Mouse (Mus musculus): ENCODE results near the gene Ltbp3. TPM values are rescaled to one million over a fixed set of nuclear protein-coding genes. Genes with fewer than 3 reads are reported as not detected.

Gene Ltbp3
- polyA plus RNA-seq, 1 experiment from 2014 or later: 11.6 TPM

DNA sequence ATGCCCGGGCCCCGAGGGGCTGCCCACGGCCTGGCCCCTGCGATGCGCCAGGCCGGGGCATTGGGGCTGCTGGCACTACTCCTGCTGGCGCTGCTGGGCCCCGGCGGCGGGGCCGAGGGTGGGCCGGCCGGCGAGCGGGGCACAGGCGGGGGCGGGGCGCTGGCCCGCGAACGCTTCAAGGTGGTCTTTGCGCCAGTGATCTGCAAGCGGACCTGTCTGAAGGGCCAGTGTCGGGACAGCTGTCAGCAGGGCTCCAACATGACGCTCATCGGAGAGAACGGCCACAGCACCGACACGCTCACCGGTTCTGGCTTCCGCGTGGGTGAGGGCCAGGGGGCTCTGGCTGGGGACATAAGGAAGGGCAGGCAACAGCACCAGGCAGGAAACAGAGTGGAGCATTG lies 1.5 kb downstream of the Ltbp3 start:
- H3K27ac ChIP-seq (ENCODE audit: low read depth, low read length): peak overlapping the region; percentile 90
- H3K4me3 ChIP-seq (ENCODE audit: low read length): peak overlapping the region; percentile 62
- no peaks in the 10 kb centered on the region for H3K9me3 ChIP-seq (ENCODE audit: control insufficient read depth, low read length)
- peak overlapping the region; percentile 99 for H3K4me2 ChIP-seq (ENCODE audit: low read length)
- H3K4me1 ChIP-seq (ENCODE audit: control insufficient read depth, insufficient read depth, low read depth, low read length): peaks cover 41% of the 10 kb centered on the region
- no peaks in the 10 kb centered on the region for H3K36me3 ChIP-seq (ENCODE audit: control insufficient read depth, insufficient read depth, low read length)
- WGBS: 2% methylated on average over 25 of the region's 32 CpGs
- peak overlapping the region; percentile 83 for H3K9ac ChIP-seq (ENCODE audit: low read depth, low read length)
- peaks cover 18% of the 10 kb centered on the region for H3K27me3 ChIP-seq (replicated peaks; ENCODE audit: control insufficient read depth, insufficient read depth, low read length)
- peak; percentile 19 for ATAC-seq

DNA sequence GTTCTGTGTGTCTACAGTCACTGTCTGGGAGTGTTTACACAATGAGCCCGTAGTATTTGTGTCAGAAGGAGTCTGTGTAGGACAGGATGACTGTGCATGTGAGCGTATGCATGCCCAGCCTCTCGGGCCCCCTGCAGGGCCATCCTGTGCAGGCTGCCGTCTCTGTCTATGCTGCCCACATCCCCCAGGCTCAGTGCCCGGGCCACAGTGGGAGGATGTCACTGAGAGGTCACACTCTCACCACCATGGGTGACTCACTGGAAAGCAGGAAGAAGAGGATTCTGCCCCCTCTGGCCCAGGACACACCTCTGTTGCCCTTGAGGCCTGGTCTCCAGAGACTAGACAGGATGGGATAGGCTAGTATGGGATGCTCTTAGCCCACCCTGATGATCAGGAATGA lies 2.9 kb downstream of the Ltbp3 start:
- H3K27me3 ChIP-seq (replicated peaks; ENCODE audit: control insufficient read depth, insufficient read depth, low read length): peaks cover 21% of the 10 kb centered on the region
- H3K4me3 ChIP-seq (ENCODE audit: low read length): no peak overlapping the region
- ATAC-seq: no peak
- peaks cover 41% of the 10 kb centered on the region for H3K4me1 ChIP-seq (ENCODE audit: control insufficient read depth, insufficient read depth, low read depth, low read length)
- no peak overlapping the region for H3K9ac ChIP-seq (ENCODE audit: low read depth, low read length)
- WGBS: 44% methylated on average over 5 of the region's 5 CpGs
- H3K4me2 ChIP-seq (ENCODE audit: low read length): no peak overlapping the region
- no peak overlapping the region for H3K27ac ChIP-seq (ENCODE audit: low read depth, low read length)
- no peaks in the 10 kb centered on the region for H3K9me3 ChIP-seq (ENCODE audit: control insufficient read depth, low read length)
- no peaks in the 10 kb centered on the region for H3K36me3 ChIP-seq (ENCODE audit: control insufficient read depth, insufficient read depth, low read length)

DNA sequence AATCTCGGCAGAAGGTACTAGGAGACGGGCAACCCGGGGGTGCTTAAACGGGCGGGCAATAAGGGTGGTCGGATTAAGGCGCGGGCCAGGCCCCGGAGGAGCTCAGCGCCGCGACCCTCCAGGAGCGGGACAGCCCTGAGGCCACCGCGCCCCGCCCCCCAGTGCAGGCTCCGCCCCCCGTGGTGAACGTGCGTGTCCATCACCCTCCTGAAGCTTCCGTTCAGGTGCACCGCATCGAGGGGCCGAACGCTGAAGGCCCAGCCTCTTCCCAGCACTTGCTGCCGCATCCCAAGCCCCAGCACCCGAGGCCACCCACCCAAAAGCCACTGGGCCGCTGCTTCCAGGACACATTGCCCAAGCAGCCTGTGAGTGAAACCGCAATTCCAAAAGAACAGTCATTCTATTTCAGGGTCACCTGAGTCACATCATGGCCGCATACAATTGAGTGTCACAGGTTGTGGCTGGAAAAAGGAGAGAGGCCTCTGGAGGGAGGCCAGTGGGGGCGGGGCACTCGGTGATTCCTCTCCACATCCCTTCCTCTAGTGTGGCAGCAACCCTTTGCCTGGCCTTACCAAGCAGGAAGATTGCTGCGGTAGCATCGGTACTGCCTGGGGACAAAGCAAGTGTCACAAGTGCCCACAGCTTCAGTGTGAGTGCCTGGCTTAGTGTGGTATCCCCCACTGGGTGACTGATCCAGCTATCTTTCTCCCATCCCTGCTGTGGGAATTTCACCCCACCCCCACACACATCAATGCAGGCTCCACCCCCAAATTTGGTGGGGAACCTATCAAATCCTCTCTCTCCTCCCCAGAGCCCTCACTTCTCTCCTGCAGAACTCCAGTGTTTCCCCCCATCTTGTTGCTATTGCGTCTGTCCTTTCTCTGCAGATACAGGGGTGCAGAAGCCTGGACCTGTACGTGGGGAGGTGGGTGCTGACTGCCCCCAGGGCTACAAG lies 5.3 kb downstream of the Ltbp3 start:
- peak overlapping the region; percentile 51 for H3K4me2 ChIP-seq (ENCODE audit: low read length)
- H3K27ac ChIP-seq (ENCODE audit: low read depth, low read length): no peak overlapping the region
- H3K9ac ChIP-seq (ENCODE audit: low read depth, low read length): peak overlapping the region; percentile 31
- H3K9me3 ChIP-seq (ENCODE audit: control insufficient read depth, low read length): no peaks in the 10 kb centered on the region
- WGBS: 7% methylated on average over 26 of the region's 36 CpGs
- no peaks in the 10 kb centered on the region for H3K36me3 ChIP-seq (ENCODE audit: control insufficient read depth, insufficient read depth, low read length)
- peaks cover 32% of the 10 kb centered on the region for H3K4me1 ChIP-seq (ENCODE audit: control insufficient read depth, insufficient read depth, low read depth, low read length)
- peaks cover 30% of the 10 kb centered on the region for H3K27me3 ChIP-seq (replicated peaks; ENCODE audit: control insufficient read depth, insufficient read depth, low read length)
- peak; percentile 38; the same call in 1 of the 2 replicates for ATAC-seq
- H3K4me3 ChIP-seq (ENCODE audit: low read length): peak overlapping the region; percentile 31

DNA sequence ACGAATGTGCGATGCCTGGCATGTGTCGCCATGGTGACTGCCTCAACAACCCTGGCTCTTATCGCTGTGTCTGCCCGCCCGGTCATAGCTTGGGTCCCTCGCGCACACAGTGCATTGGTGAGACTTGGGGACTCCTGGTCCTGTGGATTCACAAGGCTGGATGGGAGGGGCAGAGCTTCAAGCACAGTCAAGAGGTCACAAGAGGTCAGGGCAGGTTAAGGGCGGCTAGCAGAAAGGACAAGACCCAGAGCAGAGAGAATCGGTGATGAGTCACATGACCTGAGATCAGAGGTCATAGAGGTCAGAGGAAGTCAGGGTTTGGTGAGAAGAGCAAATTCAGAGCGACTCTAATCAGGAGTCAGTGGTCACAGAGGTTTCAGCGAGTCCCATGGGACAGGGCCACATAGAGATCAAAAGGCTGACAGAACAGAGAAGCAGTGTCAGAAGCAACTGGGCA lies 6.2 kb downstream of the Ltbp3 start:
- 17% methylated on average over 12 of the region's 12 CpGs for WGBS

DNA sequence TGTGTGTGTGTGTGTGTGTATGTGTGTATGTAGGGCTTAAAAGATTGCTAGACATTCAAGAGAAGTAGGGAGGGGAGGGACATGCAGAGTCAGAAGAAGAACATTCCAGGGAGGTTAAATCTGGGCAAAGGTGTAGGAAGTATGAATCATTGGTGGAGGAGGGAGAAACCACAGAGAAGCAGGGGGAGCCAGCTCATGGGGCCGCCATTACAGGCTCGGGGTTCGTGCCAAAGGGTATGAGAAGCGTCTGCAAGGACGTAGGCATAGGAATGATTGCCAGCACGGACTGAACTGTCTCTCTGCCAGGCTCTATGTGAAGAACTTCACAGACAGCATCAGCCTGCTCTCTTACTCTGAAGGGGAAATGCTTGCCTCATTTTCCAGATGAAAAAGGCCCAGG lies 8.8 kb downstream of the Ltbp3 start:
- Histone ChIP-seq H3K4me2 (ENCODE audit: low read length) (no peak overlapping the region), H3K27ac (ENCODE audit: low read depth, low read length) (no peak overlapping the region), H3K4me3 (ENCODE audit: low read length) (no peak overlapping the region), H3K27me3 (replicated peaks; ENCODE audit: control insufficient read depth, insufficient read depth, low read length) (peaks cover 38% of the 10 kb centered on the region), H3K9ac (ENCODE audit: low read depth, low read length) (no peak overlapping the region), H3K36me3 (ENCODE audit: control insufficient read depth, insufficient read depth, low read length) (no peaks in the 10 kb centered on the region), H3K9me3 (ENCODE audit: control insufficient read depth, low read length) (no peaks in the 10 kb centered on the region), H3K4me1 (ENCODE audit: control insufficient read depth, insufficient read depth, low read depth, low read length) (peaks cover 16% of the 10 kb centered on the region)
- ATAC-seq: no peak
- 81% methylated on average over 6 of the region's 6 CpGs for WGBS

More for the DNA sequence above, 6.2 kb downstream of the Ltbp3 start:
- H3K4me1 ChIP-seq (ENCODE audit: control insufficient read depth, insufficient read depth, low read depth, low read length): peaks cover 30% of the 10 kb centered on the region
- H3K4me2 ChIP-seq (ENCODE audit: low read length): peak overlapping the region; percentile 32
- no peaks in the 10 kb centered on the region for H3K9me3 ChIP-seq (ENCODE audit: control insufficient read depth, low read length)
- no peak overlapping the region; the same call in 1 of the 2 replicates for H3K9ac ChIP-seq (ENCODE audit: low read depth, low read length)
- no peaks in the 10 kb centered on the region for H3K36me3 ChIP-seq (ENCODE audit: control insufficient read depth, insufficient read depth, low read length)
- no peak for ATAC-seq
- no peak overlapping the region for H3K4me3 ChIP-seq (ENCODE audit: low read length)
- H3K27ac ChIP-seq (ENCODE audit: low read depth, low read length): no peak overlapping the region
- H3K27me3 ChIP-seq (replicated peaks; ENCODE audit: control insufficient read depth, insufficient read depth, low read length): peaks cover 28% of the 10 kb centered on the region

DNA sequence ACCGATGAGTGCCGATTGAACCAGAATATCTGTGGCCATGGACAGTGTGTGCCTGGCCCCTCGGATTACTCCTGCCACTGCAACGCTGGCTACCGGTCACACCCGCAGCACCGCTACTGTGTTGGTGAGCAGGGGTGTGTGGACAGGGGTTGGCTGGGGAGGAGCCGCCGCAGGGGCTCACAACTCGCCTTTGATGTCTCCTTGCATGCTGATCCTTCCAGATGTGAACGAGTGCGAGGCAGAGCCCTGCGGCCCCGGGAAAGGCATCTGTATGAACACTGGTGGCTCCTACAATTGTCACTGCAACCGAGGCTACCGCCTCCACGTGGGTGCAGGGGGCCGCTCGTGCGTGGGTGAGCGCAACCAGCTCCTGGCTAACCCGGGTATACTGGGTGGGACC lies 10.2 kb downstream of the Ltbp3 start:
- Histone ChIP-seq H3K27me3 (replicated peaks; ENCODE audit: control insufficient read depth, insufficient read depth, low read length) (peaks cover 42% of the 10 kb centered on the region), H3K36me3 (ENCODE audit: control insufficient read depth, insufficient read depth, low read length) (no peaks in the 10 kb centered on the region), H3K9ac (ENCODE audit: low read depth, low read length) (no peak overlapping the region), H3K27ac (ENCODE audit: low read depth, low read length) (no peak overlapping the region), H3K4me2 (ENCODE audit: low read length) (no peak overlapping the region), H3K4me1 (ENCODE audit: control insufficient read depth, insufficient read depth, low read depth, low read length) (peaks cover 10% of the 10 kb centered on the region), H3K9me3 (ENCODE audit: control insufficient read depth, low read length) (no peaks in the 10 kb centered on the region), H3K4me3 (ENCODE audit: low read length) (no peak overlapping the region)
- no peak for ATAC-seq
- WGBS: 12% methylated on average over 22 of the region's 22 CpGs

DNA sequence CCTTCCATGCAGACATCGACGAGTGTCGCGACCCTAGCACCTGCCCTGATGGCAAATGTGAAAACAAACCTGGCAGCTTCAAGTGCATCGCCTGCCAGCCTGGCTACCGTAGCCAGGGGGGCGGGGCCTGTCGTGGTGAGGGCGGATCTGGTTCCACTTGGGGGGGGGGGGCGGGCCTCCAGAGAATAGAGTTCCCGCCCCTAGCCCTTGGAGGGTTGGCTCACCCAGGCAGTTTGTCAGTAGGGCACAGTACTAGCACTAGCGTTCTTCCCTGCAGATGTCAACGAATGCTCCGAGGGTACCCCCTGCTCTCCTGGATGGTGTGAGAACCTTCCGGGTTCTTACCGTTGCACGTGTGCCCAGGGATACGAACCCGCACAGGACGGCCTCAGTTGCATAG lies 11.0 kb downstream of the Ltbp3 start:
- peaks cover 47% of the 10 kb centered on the region for H3K27me3 ChIP-seq (replicated peaks; ENCODE audit: control insufficient read depth, insufficient read depth, low read length)
- 7% methylated on average over 20 of the region's 20 CpGs for WGBS

DNA sequence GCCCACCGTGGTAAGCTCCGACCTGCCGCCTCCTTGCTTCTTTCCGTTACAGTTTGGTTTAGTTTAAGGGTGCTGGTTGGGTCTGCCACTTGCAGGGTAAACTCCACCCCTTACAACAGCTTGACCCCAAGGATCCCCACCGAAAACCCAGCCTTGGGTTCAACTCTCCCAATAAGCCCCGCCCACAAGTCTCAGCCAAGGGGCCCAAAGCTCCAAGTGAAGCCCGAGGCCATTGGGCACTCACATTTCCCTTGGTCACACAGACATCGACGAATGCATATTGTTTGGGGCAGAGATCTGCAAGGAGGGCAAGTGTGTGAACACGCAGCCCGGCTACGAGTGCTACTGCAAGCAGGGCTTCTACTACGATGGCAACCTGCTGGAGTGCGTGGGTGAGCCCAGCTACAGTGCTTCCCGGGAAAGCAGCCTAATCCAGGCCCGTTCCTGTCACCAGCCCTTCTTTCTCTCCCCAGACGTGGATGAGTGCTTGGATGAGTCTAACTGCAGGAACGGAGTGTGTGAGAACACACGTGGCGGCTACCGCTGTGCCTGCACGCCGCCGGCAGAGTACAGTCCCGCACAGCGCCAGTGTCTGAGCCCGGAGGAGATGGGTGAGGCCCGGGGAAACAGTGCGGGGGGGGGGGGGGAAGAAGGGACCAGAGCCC lies 15.7 kb downstream of the Ltbp3 start:
- Histone ChIP-seq H3K27ac (ENCODE audit: low read depth, low read length) (no peak overlapping the region), H3K4me1 (ENCODE audit: control insufficient read depth, insufficient read depth, low read depth, low read length) (peaks cover 15% of the 10 kb centered on the region), H3K4me2 (ENCODE audit: low read length) (peak overlapping the region; percentile 33), H3K36me3 (ENCODE audit: control insufficient read depth, insufficient read depth, low read length) (peaks cover 40% of the 10 kb centered on the region), H3K4me3 (ENCODE audit: low read length) (peak overlapping the region; percentile 5), H3K9ac (ENCODE audit: low read depth, low read length) (peak overlapping the region; percentile 35; the same call in 1 of the 2 replicates), H3K27me3 (replicated peaks; ENCODE audit: control insufficient read depth, insufficient read depth, low read length) (peaks cover 45% of the 10 kb centered on the region), H3K9me3 (ENCODE audit: control insufficient read depth, low read length) (no peaks in the 10 kb centered on the region)
- peak; percentile 31; the same call in 1 of the 2 replicates for ATAC-seq
- WGBS: 15% methylated on average over 26 of the region's 29 CpGs

More for the DNA sequence above, 11.0 kb downstream of the Ltbp3 start:
- peaks cover 8% of the 10 kb centered on the region; the same call in 1 of the 2 replicates for H3K4me1 ChIP-seq (ENCODE audit: control insufficient read depth, insufficient read depth, low read depth, low read length)
- no peak overlapping the region for H3K27ac ChIP-seq (ENCODE audit: low read depth, low read length)
- ATAC-seq: no peak
- H3K4me3 ChIP-seq (ENCODE audit: low read length): no peak overlapping the region
- no peaks in the 10 kb centered on the region for H3K9me3 ChIP-seq (ENCODE audit: control insufficient read depth, low read length)
- H3K4me2 ChIP-seq (ENCODE audit: low read length): no peak overlapping the region
- no peaks in the 10 kb centered on the region for H3K36me3 ChIP-seq (ENCODE audit: control insufficient read depth, insufficient read depth, low read length)
- no peak overlapping the region for H3K9ac ChIP-seq (ENCODE audit: low read depth, low read length)

All from hindbrain, embryonic 16.5 days (tissue).